Mouse (Mus musculus): ENCODE data around the gene Batf.

The Batf gene

DNA sequence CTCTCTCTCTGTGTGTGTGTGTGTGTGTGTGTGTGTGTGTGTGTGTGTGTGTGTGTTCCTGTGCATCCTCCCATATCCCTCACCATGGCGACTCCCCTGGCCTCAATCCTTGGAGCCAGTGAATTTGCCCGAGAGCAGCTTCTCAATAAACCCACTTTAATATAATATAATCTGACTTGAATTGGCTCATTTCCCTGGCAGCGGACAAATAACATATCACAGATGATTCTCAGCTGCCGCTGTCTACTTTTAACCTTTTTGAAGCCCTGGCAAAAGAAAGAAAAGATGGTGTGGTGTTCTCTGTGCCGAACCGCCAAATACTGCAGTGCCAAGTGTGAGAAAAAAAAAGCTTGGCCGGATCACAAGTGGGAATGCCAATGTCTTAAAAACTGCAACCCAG, 41.7 kb downstream of the Batf start:
- no peak for DNase-seq (ENCODE audit: low read depth, low spot score)

DNA sequence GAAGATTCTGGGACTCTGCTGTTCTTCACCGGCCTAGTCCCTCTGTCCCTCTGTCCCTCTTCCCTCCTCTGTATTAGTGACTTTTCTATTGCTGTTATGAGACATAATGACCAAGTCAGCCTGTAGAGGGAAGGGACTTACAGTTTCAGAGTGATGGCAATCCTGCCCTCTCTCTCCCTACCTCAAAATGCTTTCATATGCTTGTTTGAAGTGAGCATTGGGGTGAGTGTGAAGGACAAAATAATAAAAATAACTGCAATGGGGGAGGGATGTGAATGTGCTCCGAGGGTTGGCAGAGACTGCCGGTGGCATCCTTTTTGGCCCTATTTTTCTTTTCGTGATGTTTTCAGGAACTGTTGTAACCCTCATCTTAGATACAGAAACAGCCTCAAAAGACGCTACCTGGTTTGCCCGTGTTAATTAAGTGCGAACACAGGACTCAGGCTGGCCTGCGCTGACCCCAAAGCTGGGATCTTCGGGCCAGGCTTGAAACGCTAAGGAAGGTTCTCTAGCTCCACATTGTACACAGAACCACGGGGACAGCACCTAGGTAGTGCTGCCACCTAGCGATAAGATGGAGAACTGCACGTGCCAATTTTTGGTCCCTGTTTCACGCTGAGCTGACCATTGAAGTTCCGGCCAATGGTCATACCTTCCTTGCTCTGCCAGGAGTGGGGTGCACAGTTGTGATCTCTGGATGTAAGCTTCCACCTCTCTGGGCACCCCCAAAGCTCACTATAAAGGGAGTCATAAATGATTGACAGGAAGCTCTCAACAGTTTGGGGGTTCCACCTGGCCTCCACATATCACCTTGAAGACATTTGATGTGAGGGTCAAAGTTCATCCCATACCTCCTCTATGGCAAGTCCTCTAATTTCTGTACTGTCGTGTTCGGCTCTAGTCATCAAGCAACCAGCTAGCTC, 42.8 kb downstream of the Batf start:
- no peak for DNase-seq (ENCODE audit: low read depth, low spot score)

DNA sequence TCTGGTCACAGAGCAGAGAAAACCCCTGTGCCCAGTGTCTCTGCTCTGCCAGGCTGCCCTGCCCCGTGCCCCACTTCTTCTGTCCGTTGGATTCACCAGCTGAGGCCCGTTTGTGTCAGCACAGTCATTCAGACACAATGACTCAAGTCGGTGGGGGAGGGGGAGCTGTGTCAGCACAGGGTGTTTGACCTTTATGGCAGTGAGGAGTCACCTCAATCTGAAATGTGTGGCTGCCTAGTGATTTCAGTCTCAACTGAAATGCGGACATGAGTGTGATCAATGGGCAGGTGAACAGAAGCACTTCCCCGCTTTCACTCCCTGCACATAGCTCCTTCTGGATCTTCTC, 43.4 kb downstream of the Batf start:
- no peak for DNase-seq (ENCODE audit: low read depth, low spot score)

DNA sequence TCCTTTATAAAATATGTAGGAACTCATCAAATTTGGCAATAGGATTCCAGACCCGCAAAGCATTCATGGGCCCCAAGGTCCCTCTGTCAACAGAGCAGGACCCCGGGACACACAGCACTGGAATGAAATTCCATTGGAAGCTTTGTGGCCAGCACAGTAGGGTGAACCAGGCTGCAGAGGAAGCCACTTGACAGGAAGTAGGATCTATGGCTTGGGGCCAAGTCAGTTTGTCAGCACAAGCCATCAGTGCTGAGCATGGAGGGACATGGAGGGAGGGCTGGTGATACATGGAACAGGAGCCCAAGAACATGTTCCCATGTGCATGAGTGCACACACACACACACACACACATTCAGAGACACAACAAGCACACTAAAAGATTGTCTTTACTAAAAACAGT, 49.7 kb downstream of the Batf start:
- no peak for DNase-seq (ENCODE audit: low read depth, low spot score)

DNA sequence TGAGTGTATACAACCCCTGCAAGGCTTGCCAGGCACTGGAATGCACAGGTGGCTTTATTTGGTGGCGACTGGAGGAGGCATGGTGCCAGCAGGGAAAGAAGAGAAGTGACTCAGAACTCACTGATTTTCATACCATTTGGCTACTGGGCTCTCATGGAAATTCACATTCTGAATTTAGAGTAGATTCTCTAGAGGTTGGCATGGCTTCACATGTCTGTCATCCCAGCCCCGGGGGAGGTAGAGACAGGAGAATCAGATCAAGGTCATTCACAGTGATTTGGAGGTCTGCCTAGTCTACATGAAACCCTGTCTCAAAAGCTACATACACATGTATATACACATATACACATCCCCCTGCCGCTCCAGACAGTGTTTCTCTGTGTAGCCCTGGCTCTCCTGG, 50.5 kb downstream of the Batf start:
- no peak for DNase-seq (ENCODE audit: low read depth, low spot score)

DNA sequence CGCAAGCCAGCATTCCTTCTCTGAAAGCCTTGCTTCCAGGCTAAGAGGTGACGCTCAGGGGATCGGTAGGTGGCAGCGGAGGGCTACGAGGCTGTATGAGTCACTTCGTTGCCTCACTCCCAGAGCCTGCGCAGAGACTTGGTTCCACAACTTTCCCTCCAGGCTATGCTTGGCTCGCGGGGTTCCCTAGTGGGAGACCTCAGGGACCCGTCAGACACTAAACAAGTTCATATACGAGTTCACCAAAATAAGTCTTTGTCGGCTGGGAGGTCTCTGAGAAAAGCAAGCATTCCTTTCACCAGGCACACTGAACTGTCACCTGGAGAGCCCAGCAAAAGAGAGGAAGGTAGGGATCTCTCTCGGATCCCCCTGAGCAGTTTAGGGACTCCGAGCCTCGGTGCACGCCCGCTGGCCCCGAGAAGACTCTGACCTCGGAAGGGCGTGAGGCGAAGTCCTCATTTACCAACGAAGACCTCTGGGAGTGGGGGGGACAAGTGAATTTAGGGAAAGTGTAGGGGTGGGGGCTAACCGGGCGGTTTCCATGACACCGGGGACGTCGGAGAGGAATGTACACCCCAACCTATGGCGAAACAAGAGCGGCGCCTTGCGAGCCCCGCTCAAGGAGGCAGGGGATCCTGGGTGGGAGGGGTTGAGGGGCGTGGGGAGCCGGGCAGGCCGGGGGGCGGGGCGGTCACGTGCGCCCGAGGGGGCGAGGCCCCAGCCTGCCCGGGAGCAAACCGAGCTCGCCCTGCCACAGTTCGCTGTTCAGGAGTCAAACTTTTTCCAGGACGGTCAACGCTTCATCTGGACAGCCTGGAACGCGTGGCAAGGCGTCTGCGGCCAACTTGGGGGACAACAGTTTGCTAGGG, 59.6 kb downstream of the Batf start, which contains the start of gene Flvcr2:
Gene Flvcr2 (plus strand): TSS at position 713 of the 869 bp plus-strand sequence.
- DNase-seq (ENCODE audit: low read depth, low spot score): peak; percentile 59

DNA sequence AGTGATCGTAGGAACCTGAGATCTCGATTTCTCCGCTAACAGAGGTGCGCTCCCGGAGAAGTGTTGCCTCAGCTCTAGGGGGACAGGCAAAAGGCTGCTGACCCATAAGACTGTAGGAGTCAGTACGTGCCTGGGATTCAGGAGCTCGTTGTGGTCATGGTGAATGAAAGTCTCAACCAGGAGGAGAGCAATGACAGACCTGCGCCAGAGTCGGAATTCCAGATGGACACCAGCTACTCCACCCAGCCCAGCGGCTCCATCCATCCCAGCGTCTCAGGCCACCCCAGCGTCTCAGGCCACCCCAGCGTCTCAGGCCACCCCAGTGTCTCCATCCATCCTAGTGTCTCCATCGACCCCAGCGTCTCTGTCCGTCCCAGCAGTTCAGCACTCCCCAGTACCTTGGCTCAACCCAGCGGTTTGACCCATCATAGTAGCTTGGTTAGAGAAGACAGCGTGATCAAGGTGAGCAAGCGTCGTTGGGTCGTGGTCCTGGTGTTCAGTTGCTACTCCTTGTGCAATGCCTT, 60.3 kb downstream of the Batf start:
- no peak for DNase-seq (ENCODE audit: low read depth, low spot score)

DNA sequence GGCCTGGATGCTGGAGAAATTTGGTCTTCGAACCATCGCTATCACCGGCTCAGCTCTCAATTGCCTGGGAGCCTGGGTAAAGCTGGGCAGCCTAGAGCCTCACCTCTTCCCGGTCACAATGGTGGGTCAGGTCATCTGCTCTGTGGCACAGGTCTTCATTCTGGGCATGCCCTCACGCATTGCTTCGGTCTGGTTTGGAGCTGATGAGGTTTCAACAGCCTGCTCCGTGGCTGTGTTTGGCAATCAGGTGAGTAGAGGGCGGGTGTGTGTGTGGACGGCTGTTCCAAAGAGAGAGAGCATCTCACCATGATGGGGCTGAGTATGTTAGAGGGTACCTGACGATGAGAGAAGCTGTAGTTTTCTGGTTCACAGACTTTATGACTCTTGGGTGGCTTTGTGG, 60.9 kb downstream of the Batf start:
- DNase-seq (ENCODE audit: low read depth, low spot score): no peak

DNA sequence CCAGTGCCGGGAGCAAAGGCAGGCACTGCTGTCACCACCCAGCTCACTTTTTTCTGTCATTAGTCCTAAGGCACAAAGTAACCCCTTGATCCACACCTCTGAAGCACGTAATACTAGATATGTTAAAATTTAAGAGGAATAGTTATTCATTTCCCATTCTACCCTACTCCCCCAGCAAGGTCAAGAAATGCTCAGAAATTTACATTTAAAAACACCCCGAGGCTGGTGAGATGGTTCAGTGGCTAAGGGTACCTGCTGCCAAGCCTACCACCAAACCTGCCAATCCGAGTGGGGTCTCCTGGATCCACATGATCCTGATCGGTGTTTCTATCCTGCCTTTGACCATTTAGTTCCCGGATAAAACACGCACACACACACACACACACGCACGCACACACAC, 63.4 kb downstream of the Batf start:
- DNase-seq (ENCODE audit: low read depth, low spot score): no peak

DNA sequence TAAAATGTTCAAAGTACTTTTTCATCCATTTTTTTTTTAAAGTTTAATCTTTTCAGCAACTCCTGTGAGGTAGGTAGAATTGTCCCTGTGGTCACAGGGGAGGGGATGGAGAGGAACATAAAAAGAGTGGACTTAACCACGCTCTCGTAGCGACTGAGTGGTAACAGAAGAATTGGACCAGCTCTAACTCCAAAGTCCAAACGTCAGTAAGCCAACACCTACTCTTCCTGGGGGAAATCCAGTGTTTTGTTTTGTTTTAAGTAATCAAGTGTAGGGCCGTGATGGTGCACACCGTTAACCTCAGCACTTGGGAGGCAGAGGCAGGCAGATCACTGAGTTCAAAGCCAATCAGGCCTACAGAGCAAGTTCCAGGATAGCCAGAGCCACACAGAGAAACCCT, 65.6 kb downstream of the Batf start:
- no peak for DNase-seq (ENCODE audit: low read depth, low spot score)

DNA sequence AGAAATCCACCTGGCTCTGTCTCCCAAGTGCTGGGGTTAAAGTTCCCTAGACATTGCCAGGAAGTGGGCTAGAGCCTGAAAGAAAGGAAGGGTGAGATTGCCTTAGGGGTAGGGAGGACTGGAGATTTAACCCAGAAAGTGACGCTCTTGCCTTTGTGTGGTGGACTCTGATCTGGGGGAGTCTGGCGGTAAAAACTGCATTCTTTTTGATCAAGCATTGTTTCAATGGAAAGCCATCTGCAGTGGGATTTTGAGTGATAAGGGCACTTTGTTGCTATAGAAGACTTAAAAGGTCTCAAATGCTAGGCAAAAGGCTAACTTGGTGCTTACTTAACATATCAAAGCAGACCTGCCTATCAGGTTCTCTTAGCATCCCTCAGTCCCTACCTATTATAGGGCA, 66.8 kb downstream of the Batf start:
- peak; percentile 56 for DNase-seq (ENCODE audit: low read depth, low spot score)

DNA sequence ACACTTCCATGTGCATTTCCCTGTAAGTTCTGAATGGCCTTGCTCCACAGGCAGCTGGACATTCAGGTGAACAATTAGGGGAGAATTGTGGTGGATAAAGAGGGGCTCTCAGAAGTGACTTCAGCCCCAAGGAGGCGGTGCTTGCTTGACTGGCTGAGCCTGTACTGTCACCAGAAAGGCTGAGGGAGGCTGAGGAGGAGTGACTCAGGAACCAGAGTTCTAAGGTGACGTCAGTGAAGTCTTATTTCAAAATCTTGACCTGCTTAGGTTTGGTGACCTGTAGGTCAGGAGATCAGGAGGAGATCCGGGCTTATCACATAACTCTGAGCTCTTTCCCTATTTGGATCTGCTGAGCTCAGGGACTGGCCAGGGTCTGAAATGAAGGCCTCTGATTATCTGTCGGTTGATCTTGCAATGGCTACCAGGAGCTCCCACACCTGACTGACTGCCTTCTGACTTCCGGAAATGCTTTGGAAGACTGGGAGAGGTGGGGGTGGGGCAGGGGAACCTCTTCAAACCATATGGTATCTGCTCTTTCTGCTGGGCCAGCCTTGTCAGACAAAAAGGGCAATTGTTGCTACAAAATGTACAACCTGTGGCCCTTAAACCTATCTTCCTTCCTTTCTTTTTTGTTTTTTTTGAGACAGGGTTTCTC, 68.3 kb downstream of the Batf start:
- DNase-seq (ENCODE audit: low read depth, low spot score): no peak

DNA sequence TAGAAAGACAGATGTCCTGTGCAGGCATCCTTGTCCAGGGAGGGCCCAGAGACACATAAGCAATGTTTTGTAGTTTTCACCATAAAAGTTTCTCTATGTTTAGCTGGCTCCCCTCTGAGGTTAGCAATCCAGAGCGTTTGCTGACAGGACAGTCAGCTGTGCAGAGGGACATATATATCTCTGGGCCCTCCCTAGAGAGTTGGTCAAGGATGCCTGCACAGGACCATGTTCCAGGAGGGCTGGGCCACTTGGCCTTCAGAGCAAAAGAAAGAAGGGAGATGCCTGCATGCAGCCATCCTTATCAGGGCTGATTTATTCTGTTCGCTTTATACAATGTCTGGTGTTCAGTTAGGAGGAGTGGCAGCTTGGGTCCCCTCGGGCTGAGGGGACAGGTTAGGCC, 70.0 kb downstream of the Batf start:
- DNase-seq (ENCODE audit: low read depth, low spot score): no peak

DNA sequence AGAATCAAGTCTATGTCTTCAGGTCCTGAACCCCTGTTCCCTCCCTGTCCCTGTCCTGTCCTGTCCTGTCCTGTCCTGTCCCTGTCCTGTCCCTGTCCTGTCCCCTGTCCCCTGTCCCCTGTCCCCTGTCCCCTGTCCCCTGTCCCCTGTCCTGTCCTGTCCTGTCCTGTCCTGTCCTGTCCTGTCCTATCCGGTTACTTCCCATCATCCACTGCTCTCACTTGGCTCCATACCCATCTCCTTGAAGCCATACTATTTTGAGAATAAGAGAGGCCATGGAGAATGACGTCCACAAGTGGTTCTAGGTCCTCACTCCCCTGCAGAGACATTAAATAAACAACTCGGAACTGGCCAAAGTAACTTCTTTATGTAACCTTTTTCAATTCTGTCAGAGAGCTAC, 70.6 kb downstream of the Batf start:
- DNase-seq (ENCODE audit: low read depth, low spot score): no peak
